Mouse (Mus musculus) embryonic stem cell, embryonic (primary cell): ENCODE results near the gene Srcin1.

ENCODE experiments used
- CTCF ChIA-PET, 4 experiments: fragments of 300-600 bp in 2 of 4; fragments of 350-600 bp in 2 of 4; sonication (Branson Sonifier 250); formaldehyde crosslinking; loops; one replicate each; lab custom pipeline; 2022; ENCODE audit warnings: inconsistent platforms in 2 of 4; lab: Charles Lee
- POLR2A ChIA-PET, 4 experiments: fragments of 300-600 bp in 2 of 4; fragments of 350-600 bp in 2 of 4; sonication (Branson Sonifier 250); formaldehyde crosslinking; loops; one replicate each; lab custom pipeline; 2022; ENCODE audit warnings: antibody characterized with exemption in 4 of 4, inconsistent platforms in 1 of 4; lab: Charles Lee

The Srcin1 gene

GRCm38 (mm10) chr11:97552151-97552550 is 23.8 kb downstream of the Srcin1 start:
- ChIA-PET POLR2A (interaction anchor here in 3 of 4 experiments (0.5 to 1.2 kb wide), 7 partner anchors 9 to 531 kb away, joined by 3 to 5 read pairs (median 3); partner anchors contain the start of gene Srcin1 (in 1 of the 3)), CTCF (interaction anchor here in 3 of 4 experiments (0.6 to 2.8 kb wide), 5 partner anchors 9 to 31 kb away, joined by 3 to 16 read pairs (median 7); no protein-coding TSS in a partner anchor)

GRCm38 (mm10) chr11:97548757-97549156 is 27.2 kb downstream of the Srcin1 start:
- ChIA-PET POLR2A (interaction anchor here in 3 of 4 experiments (0.5 to 1.2 kb wide), 5 partner anchors 11 to 58 kb away, joined by 3 read pairs; partner anchors contain the start of gene Srcin1 (in 1 of the 3)), CTCF (interaction anchor here in 3 of 4 experiments (1.0 to 1.5 kb wide), 5 partner anchors 8 to 59 kb away, joined by 3 to 6 read pairs (median 3); no protein-coding TSS in a partner anchor)

- CTCF ChIA-PET = interaction anchor here in 3 of 4 experiments (1.0 to 1.5 kb wide), 5 partner anchors 9 to 59 kb away, joined by 3 to 6 read pairs (median 3); no protein-coding TSS in a partner anchor
Measured at GRCm38 (mm10) chr11:97547957-97548706, 27.9 kb downstream of the Srcin1 start.

GRCm38 (mm10) chr11:97546804-97547411 is 29.1 kb downstream of the Srcin1 start:
- ChIA-PET POLR2A (interaction anchor here in 3 of 4 experiments (0.7 to 1.9 kb wide), 8 partner anchors 10 to 146 kb away, joined by 3 to 13 read pairs (median 5); no protein-coding TSS in a partner anchor), CTCF (interaction anchor here in 2 of 4 experiments (0.6 to 2.4 kb wide), 5 partner anchors 10 to 29 kb away, joined by 3 to 8 read pairs (median 7); no protein-coding TSS in a partner anchor)

More at GRCm38 (mm10) chr11:97547957-97548706, 27.9 kb downstream of the Srcin1 start:
- POLR2A ChIA-PET = interaction anchor here in 1 of 4 experiments (1.0 to 1.2 kb wide), 2 partner anchors 16 to 47 kb away, joined by 3 read pairs; no protein-coding TSS in a partner anchor

GRCm38 (mm10) chr11:97545808-97546560 is 30.0 kb downstream of the Srcin1 start:
- POLR2A ChIA-PET = interaction anchor here (0.5 to 1.9 kb wide), 31 partner anchors 9 to 1480 kb away, joined by 3 to 13 read pairs (median 4); no protein-coding TSS in a partner anchor
- CTCF ChIA-PET = interaction anchor here (0.5 to 2.4 kb wide), 23 partner anchors 8 to 391 kb away, joined by 3 to 8 read pairs (median 4); no protein-coding TSS in a partner anchor

GRCm38 (mm10) chr11:97543883-97544282 is 32.1 kb downstream of the Srcin1 start:
- ChIA-PET CTCF (interaction anchor here (0.6 to 1.8 kb wide), 7 partner anchors 11 to 63 kb away, joined by 3 to 8 read pairs (median 5); no protein-coding TSS in a partner anchor), POLR2A (interaction anchor here in 2 of 4 experiments (0.6 to 1.9 kb wide), 8 partner anchors 9 to 82 kb away, joined by 3 to 10 read pairs (median 4); no protein-coding TSS in a partner anchor)

- CTCF ChIA-PET = interaction anchor here (0.6 to 1.8 kb wide), 8 partner anchors 12 to 829 kb away, joined by 3 to 9 read pairs (median 4); no protein-coding TSS in a partner anchor
Measured at GRCm38 (mm10) chr11:97543181-97543733, 32.7 kb downstream of the Srcin1 start.

GRCm38 (mm10) chr11:97542171-97543150 is 33.5 kb downstream of the Srcin1 start:
- CTCF ChIA-PET = interaction anchor here in 3 of 4 experiments (0.6 to 1.8 kb wide), 7 partner anchors 11 to 830 kb away, joined by 3 to 9 read pairs (median 6); no protein-coding TSS in a partner anchor
- POLR2A ChIA-PET = interaction anchor here in 2 of 4 experiments (0.7 to 1.9 kb wide), 7 partner anchors 9 to 240 kb away, joined by 3 to 10 read pairs (median 3); no protein-coding TSS in a partner anchor

More at GRCm38 (mm10) chr11:97543181-97543733, 32.7 kb downstream of the Srcin1 start:
- POLR2A ChIA-PET = interaction anchor here in 2 of 4 experiments (0.6 to 1.9 kb wide), 11 partner anchors 8 to 239 kb away, joined by 3 to 10 read pairs (median 3); no protein-coding TSS in a partner anchor

- POLR2A ChIA-PET = interaction anchor here in 1 of 4 experiments (0.9 to 1.9 kb wide), 9 partner anchors 9 to 86 kb away, joined by 3 to 9 read pairs (median 4); no protein-coding TSS in a partner anchor
- CTCF ChIA-PET = interaction anchor here (0.5 to 2.5 kb wide), 8 partner anchors 9 to 518 kb away, joined by 3 to 8 read pairs (median 4); no protein-coding TSS in a partner anchor
Measured at GRCm38 (mm10) chr11:97540604-97541003, 35.4 kb downstream of the Srcin1 start.

GRCm38 (mm10) chr11:97540136-97540535 is 35.9 kb downstream of the Srcin1 start:
- POLR2A ChIA-PET = interaction anchor here in 1 of 4 experiments (0.9 to 1.9 kb wide), 9 partner anchors 8 to 87 kb away, joined by 3 to 9 read pairs (median 4); no protein-coding TSS in a partner anchor

GRCm38 (mm10) chr11:97539622-97540021 is 36.4 kb downstream of the Srcin1 start:
- POLR2A ChIA-PET = interaction anchor here in 2 of 4 experiments (1.2 to 1.7 kb wide), 2 partner anchors 10 to 31 kb away, joined by 3 to 5 read pairs; no protein-coding TSS in a partner anchor
- CTCF ChIA-PET = interaction anchor here in 1 of 4 experiments (0.6 to 2.5 kb wide), 3 partner anchors 8 to 44 kb away, joined by 3 to 6 read pairs (median 5); no protein-coding TSS in a partner anchor

More at GRCm38 (mm10) chr11:97540136-97540535, 35.9 kb downstream of the Srcin1 start:
- CTCF ChIA-PET = interaction anchor here (0.5 to 2.5 kb wide), 7 partner anchors 8 to 518 kb away, joined by 3 to 8 read pairs (median 4); no protein-coding TSS in a partner anchor

GRCm38 (mm10) chr11:97537580-97538089 is 38.4 kb downstream of the Srcin1 start:
- ChIA-PET CTCF (interaction anchor here (0.6 to 2.6 kb wide), 17 partner anchors 8 to 1209 kb away, joined by 3 to 9 read pairs (median 5); partner anchors contain the start of gene Srcin1 (in 2 of the 4)), POLR2A (interaction anchor here in 3 of 4 experiments (0.5 to 2.7 kb wide), 29 partner anchors 8 to 445 kb away, joined by 3 to 13 read pairs (median 4); no protein-coding TSS in a partner anchor)

- ChIA-PET CTCF (interaction anchor here (0.6 to 2.6 kb wide), 30 partner anchors 9 to 1210 kb away, joined by 3 to 9 read pairs (median 4); partner anchors contain the start of gene Srcin1 (in 2 of the 4)), POLR2A (interaction anchor here (0.5 to 2.7 kb wide), 40 partner anchors 9 to 445 kb away, joined by 3 to 13 read pairs (median 4); no protein-coding TSS in a partner anchor)
Measured at GRCm38 (mm10) chr11:97536835-97537579, 39.0 kb downstream of the Srcin1 start.
